Mouse (Mus musculus): Measurements from ENCODE around the gene Lars2. TPM values are rescaled to one million over a fixed set of nuclear protein-coding genes. Genes with fewer than 3 reads are reported as not detected.

The Lars2 gene
- total and polyA plus RNA-seq, 3 experiments, result 634 to 10,095 (median 684) TPM

DNA sequence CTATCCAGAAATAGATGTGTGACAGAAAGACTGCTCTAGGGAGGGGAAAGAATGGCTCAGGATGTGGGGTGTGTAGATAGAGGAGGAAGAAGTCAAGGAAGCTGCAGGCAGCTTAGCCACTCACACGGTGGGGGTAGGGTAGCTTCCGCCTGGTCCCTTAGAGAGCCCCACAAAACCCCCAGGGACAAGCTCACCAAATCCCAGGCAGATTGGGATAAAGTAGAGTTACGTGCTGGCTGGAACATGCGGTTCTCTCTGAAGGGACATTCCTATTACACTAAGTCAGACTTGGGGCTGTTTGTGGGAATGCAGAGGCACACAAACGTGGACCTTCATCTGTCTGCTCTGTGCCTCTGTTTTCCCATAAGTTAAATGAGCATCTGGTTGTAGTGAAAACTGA, 124.2 kb downstream of the Lars2 start:
- H3K4me1 ChIP-seq (ENCODE audit: control insufficient read depth in 1 of 2, insufficient read depth in 2 of 2, low read length in 2 of 2), result peaks cover 3 to 28% of the 10 kb centered on the region in 2 experiments
- H3K4me3 ChIP-seq (ENCODE audit: control insufficient read depth in 1 of 2, insufficient read depth in 1 of 2, low read depth in 2 of 2, low read length in 2 of 2), result no peak overlapping the region
- peaks cover 53% of the 10 kb centered on the region for H3K79me2 ChIP-seq (ENCODE audit: control insufficient read depth, insufficient read depth, low read length, poor library complexity)
- H3K9ac ChIP-seq (ENCODE audit: control insufficient read depth, low read depth, low read length, poor library complexity, severe bottlenecking), result no peak overlapping the region
- H3K27me3 ChIP-seq (ENCODE audit: control insufficient read depth in 1 of 2, insufficient read depth in 2 of 2, low read length in 2 of 2), result no peaks in the 10 kb centered on the region
- DNase-seq (ENCODE audit: low read depth, low spot score), result no peak
- H3K36me3 ChIP-seq (ENCODE audit: control insufficient read depth in 1 of 2, insufficient read depth in 2 of 2, low read length in 2 of 2), result peaks cover 2 to 14% of the 10 kb centered on the region in 2 experiments; a peak in 3 of 4 replicates
- TF ChIP-seq CTCF (IDR thresholded peaks at IDR 0.05 in 2 of 3, conservative IDR thresholded peaks at IDR 0.05 in 1 of 3; ENCODE audit: control insufficient read depth in 1 of 3, insufficient read depth in 1 of 3, low read depth in 2 of 3, low read length in 3 of 3, poor library complexity in 1 of 3, severe bottlenecking in 1 of 3) (no peak), CHD2 (IDR thresholded peaks at IDR 0.05; ENCODE audit: low read length) (no peak)
- no peaks in the 10 kb centered on the region for H3K9me3 ChIP-seq (replicated peaks; ENCODE audit: insufficient read depth, low read length)
- H3K27ac ChIP-seq (ENCODE audit: control insufficient read depth, low read depth, low read length), result no peak overlapping the region

DNA sequence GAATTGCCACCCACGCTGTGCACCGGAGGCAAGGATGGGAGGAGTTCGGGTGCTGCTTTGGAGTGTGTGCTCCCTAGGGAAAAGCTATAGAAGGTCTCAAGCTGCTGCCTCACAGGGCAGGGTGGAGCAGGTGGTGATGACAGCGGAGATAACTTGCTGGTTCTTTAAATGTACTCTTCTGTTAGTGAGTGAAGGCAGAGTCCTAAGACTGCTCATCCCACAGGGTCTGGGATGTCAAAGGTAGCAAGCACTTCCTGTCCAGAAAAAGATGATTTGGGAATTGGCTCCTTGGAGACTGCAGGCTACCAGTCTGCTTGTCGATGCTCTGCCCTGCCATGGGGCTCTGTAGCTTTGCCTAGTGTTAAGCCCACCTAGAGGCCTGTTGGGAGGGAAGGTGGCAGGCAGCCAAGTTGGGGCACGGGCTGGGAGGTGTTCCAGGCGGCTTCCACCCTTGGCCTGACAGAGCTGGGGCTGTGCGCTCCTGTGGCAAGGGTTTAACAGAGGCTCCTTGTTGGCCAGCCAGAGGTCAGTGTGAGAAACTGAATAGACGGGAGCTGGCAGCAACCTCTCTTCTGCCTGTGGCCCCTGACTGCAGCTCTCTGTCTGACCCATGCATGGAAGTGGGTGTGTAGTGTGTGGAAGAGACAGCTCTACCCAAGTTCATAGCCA, 125.3 kb downstream of the Lars2 start:
- Histone ChIP-seq H3K9me3 (replicated peaks; ENCODE audit: insufficient read depth, low read length) (no peaks in the 10 kb centered on the region), H3K36me3 (ENCODE audit: control insufficient read depth in 1 of 2, insufficient read depth in 2 of 2, low read length in 2 of 2) (peaks cover 2 to 14% of the 10 kb centered on the region in 2 experiments; a peak in 3 of 4 replicates), H3K4me3 (ENCODE audit: control insufficient read depth in 1 of 2, insufficient read depth in 1 of 2, low read depth in 2 of 2, low read length in 2 of 2) (no peak overlapping the region), H3K4me1 (ENCODE audit: control insufficient read depth in 1 of 2, insufficient read depth in 2 of 2, low read length in 2 of 2) (peaks cover 3 to 22% of the 10 kb centered on the region in 2 experiments), H3K27ac (ENCODE audit: control insufficient read depth, low read depth, low read length) (no peak overlapping the region), H3K9ac (ENCODE audit: control insufficient read depth, low read depth, low read length, poor library complexity, severe bottlenecking) (no peak overlapping the region), H3K79me2 (ENCODE audit: control insufficient read depth, insufficient read depth, low read length, poor library complexity) (peaks cover 44% of the 10 kb centered on the region), H3K27me3 (ENCODE audit: control insufficient read depth in 1 of 2, insufficient read depth in 2 of 2, low read length in 2 of 2) (no peaks in the 10 kb centered on the region)
- DNase-seq (ENCODE audit: low read depth, low spot score), result peak; percentile 38
- TF ChIP-seq SMC3 (IDR thresholded peaks at IDR 0.05; ENCODE audit: low read depth, low read length) (no peak), SIN3A (IDR thresholded peaks at IDR 0.05; ENCODE audit: low read length) (no peak), CTCF (IDR thresholded peaks at IDR 0.05 in 2 of 3, conservative IDR thresholded peaks at IDR 0.05 in 1 of 3; ENCODE audit: control insufficient read depth in 1 of 3, insufficient read depth in 1 of 3, low read depth in 2 of 3, low read length in 3 of 3, poor library complexity in 1 of 3, severe bottlenecking in 1 of 3) (no peak), POLR2AphosphoS5 (IDR thresholded peaks at IDR 0.05; ENCODE audit: borderline replicate concordance, low read depth, low read length) (no peak), MYB (IDR thresholded peaks at IDR 0.05; ENCODE audit: low read depth, low read length) (no peak), KAT2A (conservative IDR thresholded peaks at IDR 0.05; ENCODE audit: low read depth, low read length) (no peak), ZC3H11A (IDR thresholded peaks at IDR 0.05; ENCODE audit: low read depth, low read length) (no peak), ZMIZ1 (IDR thresholded peaks at IDR 0.05; ENCODE audit: low read depth, low read length) (no peak), ETS1 (IDR thresholded peaks at IDR 0.05; ENCODE audit: low read depth, low read length) (no peak), USF2 (IDR thresholded peaks at IDR 0.05; ENCODE audit: borderline replicate concordance in 1 of 2, insufficient read depth in 1 of 2, low read depth in 1 of 2, low read length in 2 of 2) (no peak), HCFC1 (IDR thresholded peaks at IDR 0.05; ENCODE audit: low read depth, low read length) (no peak), ZNF384 (IDR thresholded peaks at IDR 0.05; ENCODE audit: low read depth, low read length) (no peak)

DNA sequence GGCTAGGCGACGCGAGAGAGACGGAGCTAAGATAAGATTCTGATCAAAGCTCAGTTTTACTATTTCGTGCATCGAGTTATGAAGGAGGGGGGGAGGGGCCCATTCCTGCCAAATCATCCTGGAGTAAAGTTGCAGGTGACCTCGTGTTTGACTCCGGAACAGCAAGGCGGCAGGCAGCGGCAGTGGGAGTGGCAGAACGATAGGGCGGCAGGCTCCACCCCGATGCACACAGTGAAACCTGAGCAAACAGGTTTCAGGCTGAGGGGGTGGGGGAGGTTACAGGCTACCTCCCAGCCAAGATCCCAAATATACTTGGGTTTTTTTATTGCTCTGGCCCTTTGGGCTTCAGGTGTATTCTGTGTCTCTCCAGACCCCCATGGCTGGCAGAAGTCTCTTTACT, 129.9 kb downstream of the Lars2 start:
- peaks cover 2 to 12% of the 10 kb centered on the region in 2 experiments for H3K36me3 ChIP-seq (ENCODE audit: control insufficient read depth in 1 of 2, insufficient read depth in 2 of 2, low read length in 2 of 2)
- TF ChIP-seq CHD1 (IDR thresholded peaks at IDR 0.05; ENCODE audit: low read depth, low read length) (no peak), POLR2AphosphoS5 (IDR thresholded peaks at IDR 0.05; ENCODE audit: borderline replicate concordance, low read depth, low read length) (no peak), TAL1 (IDR thresholded peaks at IDR 0.05; ENCODE audit: low read length) (no peak), ZC3H11A (IDR thresholded peaks at IDR 0.05; ENCODE audit: low read depth, low read length) (no peak), ETS1 (IDR thresholded peaks at IDR 0.05; ENCODE audit: low read depth, low read length) (no peak), MAX (IDR thresholded peaks at IDR 0.05; ENCODE audit: low read length) (no peak), CHD2 (IDR thresholded peaks at IDR 0.05; ENCODE audit: low read length) (no peak), TBP (IDR thresholded peaks at IDR 0.05; ENCODE audit: low read depth, low read length) (no peak), CTCF (IDR thresholded peaks at IDR 0.05 in 2 of 3, conservative IDR thresholded peaks at IDR 0.05 in 1 of 3; ENCODE audit: control insufficient read depth in 1 of 3, insufficient read depth in 1 of 3, low read depth in 2 of 3, low read length in 3 of 3, poor library complexity in 1 of 3, severe bottlenecking in 1 of 3) (no peak), E2F4 (IDR thresholded peaks at IDR 0.05; ENCODE audit: borderline replicate concordance, low read depth, low read length) (no peak), TCF12 (IDR thresholded peaks at IDR 0.05; ENCODE audit: low read depth, low read length) (no peak), UBTF (IDR thresholded peaks at IDR 0.05; ENCODE audit: borderline replicate concordance, insufficient read depth, low read depth, low read length) (no peak), GATA1 (IDR thresholded peaks at IDR 0.05; ENCODE audit: low read depth, low read length) (no peak), BHLHE40 (IDR thresholded peaks at IDR 0.05; ENCODE audit: borderline replicate concordance, low read depth, low read length) (no peak), NELFE (IDR thresholded peaks at IDR 0.05; ENCODE audit: low read depth, low read length) (no peak), HCFC1 (IDR thresholded peaks at IDR 0.05; ENCODE audit: low read depth, low read length) (no peak), POLR2A (IDR thresholded peaks at IDR 0.05; ENCODE audit: control insufficient read depth in 1 of 2, insufficient read depth in 1 of 2, low read depth in 1 of 2, low read length in 2 of 2, poor library complexity in 1 of 2) (no peak)

More for the DNA sequence above, 129.9 kb downstream of the Lars2 start:
- no peaks in the 10 kb centered on the region for H3K9me3 ChIP-seq (replicated peaks; ENCODE audit: insufficient read depth, low read length)
- peaks cover 2 to 14% of the 10 kb centered on the region in 2 experiments for H3K4me1 ChIP-seq (ENCODE audit: control insufficient read depth in 1 of 2, insufficient read depth in 2 of 2, low read length in 2 of 2)
- no peaks in the 10 kb centered on the region for H3K27me3 ChIP-seq (ENCODE audit: control insufficient read depth in 1 of 2, insufficient read depth in 2 of 2, low read length in 2 of 2)
- H3K27ac ChIP-seq (ENCODE audit: control insufficient read depth, low read depth, low read length), result no peak overlapping the region
- peaks cover 23% of the 10 kb centered on the region for H3K79me2 ChIP-seq (ENCODE audit: control insufficient read depth, insufficient read depth, low read length, poor library complexity)
- H3K9ac ChIP-seq (ENCODE audit: control insufficient read depth, low read depth, low read length, poor library complexity, severe bottlenecking), result no peak overlapping the region
- no peak for DNase-seq (ENCODE audit: low read depth, low spot score)
- no peak overlapping the region for H3K4me3 ChIP-seq (ENCODE audit: control insufficient read depth in 1 of 2, insufficient read depth in 1 of 2, low read depth in 2 of 2, low read length in 2 of 2)
